Mouse (Mus musculus): ENCODE results near the gene Pkn1. TPM values are rescaled to one million over a fixed set of nuclear protein-coding genes. Genes with fewer than 3 reads are reported as not detected.

Gene Pkn1
- polyA plus RNA-seq, 1 experiment from 2014 or later = 28.8 TPM

DNA sequence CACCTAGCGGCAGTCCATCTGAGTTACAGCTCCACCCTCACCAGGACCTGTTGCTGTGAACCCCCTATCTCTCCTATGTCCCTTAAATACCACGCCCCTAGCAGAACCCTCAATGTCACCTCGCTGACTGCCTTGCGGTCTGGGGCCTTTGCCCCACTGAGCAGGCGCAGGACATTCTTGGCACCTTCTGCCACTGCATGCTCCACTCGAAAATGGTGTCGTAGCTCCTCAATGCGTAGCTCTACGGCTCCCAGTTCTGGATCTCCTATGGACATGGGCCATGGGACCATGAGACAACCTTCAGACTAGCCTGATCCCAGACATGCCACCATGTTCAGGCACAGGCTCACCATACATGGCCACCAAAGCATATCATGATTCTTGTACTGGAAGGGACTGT lies 14.5 kb downstream of the Pkn1 start:
- H3K27ac ChIP-seq (replicated peaks; ENCODE audit: low read depth, low read length) = no peak overlapping the region
- no peak for DNase-seq (ENCODE audit: low spot score)

DNA sequence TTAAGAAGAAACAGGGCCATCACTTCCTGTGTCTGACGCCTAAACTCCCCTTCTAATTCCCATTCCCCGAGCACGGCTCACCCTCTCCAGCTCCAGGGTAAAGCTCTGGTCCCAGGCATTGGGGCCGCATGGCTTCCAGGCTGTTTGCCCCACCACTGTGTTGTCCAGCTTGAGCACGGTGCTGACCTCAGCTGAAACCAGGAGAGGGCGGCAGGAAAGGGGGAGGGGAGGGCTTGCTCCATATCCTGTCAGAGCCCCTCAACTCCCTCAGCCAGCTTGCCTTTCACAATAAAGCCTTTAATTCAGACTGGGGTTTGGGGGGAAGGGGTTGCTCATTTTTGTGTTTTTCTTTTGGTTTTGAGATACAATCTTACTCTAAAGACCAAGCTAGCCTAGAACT lies 17.9 kb downstream of the Pkn1 start:
- no peaks in the 10 kb centered on the region for H3K9me3 ChIP-seq (ENCODE audit: control insufficient read depth, low read length)
- H3K4me2 ChIP-seq (ENCODE audit: low read depth, severe bottlenecking) = 0 out of 2 replicates have a peak overlapping the region, but pooled peaks have one; percentile 1
- ATAC-seq (ENCODE audit: insufficient number of reproducible peaks, low FRiP score, low TSS enrichment, low read depth) (peak; percentile 78; the same call in 1 of the 2 replicates), DNase-seq (ENCODE audit: low spot score) (peak; percentile 74)
- H3K9ac ChIP-seq (ENCODE audit: low read length) = no peak overlapping the region
- H3K4me3 ChIP-seq (ENCODE audit: low read depth, low read length) = no peak overlapping the region; the same call in 1 of the 2 replicates
- H3K4me1 ChIP-seq (ENCODE audit: control insufficient read depth, insufficient read depth, low read length) = peaks cover 14% of the 10 kb centered on the region; the same call in 1 of the 2 replicates
- H3K27ac ChIP-seq (replicated peaks; ENCODE audit: low read depth, low read length) = peak overlapping the region; percentile 63
- 11% methylated on average over 6 of the region's 6 CpGs for WGBS
- no peaks in the 10 kb centered on the region for H3K27me3 ChIP-seq (ENCODE audit: control insufficient read depth, insufficient read depth, low read length)
- peaks cover 16% of the 10 kb centered on the region for H3K36me3 ChIP-seq (ENCODE audit: control insufficient read depth, insufficient read depth, low read length)

More for the DNA sequence above, 14.5 kb downstream of the Pkn1 start:
- H3K9ac ChIP-seq (ENCODE audit: low read length) = no peak overlapping the region
- H3K4me1 ChIP-seq (ENCODE audit: control insufficient read depth, insufficient read depth, low read length) = peaks cover 12% of the 10 kb centered on the region; the same call in 1 of the 2 replicates
- no peak overlapping the region for H3K4me2 ChIP-seq (ENCODE audit: low read depth, severe bottlenecking)
- WGBS = 91% methylated on average over 9 of the region's 9 CpGs
- ATAC-seq (ENCODE audit: insufficient number of reproducible peaks, low FRiP score, low TSS enrichment, low read depth) = no peak
- no peak overlapping the region for H3K4me3 ChIP-seq (ENCODE audit: low read depth, low read length)
- no peaks in the 10 kb centered on the region for H3K27me3 ChIP-seq (ENCODE audit: control insufficient read depth, insufficient read depth, low read length)
- peaks cover 8% of the 10 kb centered on the region for H3K36me3 ChIP-seq (ENCODE audit: control insufficient read depth, insufficient read depth, low read length)
- no peaks in the 10 kb centered on the region for H3K9me3 ChIP-seq (ENCODE audit: control insufficient read depth, low read length)

DNA sequence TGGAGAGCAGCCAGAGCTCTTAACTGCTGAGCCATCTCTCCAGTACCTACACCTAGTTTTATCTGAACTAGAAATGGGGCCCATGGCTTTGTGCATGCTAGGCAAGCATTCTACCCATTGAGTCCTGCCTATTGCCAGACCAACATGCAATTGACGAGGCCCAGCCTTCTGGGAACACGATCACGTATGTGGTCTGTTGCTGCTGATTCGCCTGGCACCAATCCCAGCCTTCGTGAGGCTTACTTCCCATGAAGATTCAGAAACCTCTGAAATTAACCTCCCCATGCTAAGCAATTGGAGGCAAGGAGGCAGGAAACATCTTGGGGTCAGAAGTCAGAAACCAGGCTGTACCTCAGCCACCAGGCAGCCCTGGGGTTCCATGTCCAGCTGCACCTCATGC lies 18.4 kb downstream of the Pkn1 start:
- Histone ChIP-seq H3K27ac (replicated peaks; ENCODE audit: low read depth, low read length) (peak overlapping the region; percentile 63), H3K4me3 (ENCODE audit: low read depth, low read length) (no peak overlapping the region), H3K9ac (ENCODE audit: low read length) (no peak overlapping the region), H3K4me2 (ENCODE audit: low read depth, severe bottlenecking) (0 out of 2 replicates have a peak overlapping the region, but pooled peaks have one; percentile 1), H3K27me3 (ENCODE audit: control insufficient read depth, insufficient read depth, low read length) (no peaks in the 10 kb centered on the region), H3K4me1 (ENCODE audit: control insufficient read depth, insufficient read depth, low read length) (peaks cover 14% of the 10 kb centered on the region; the same call in 1 of the 2 replicates), H3K9me3 (ENCODE audit: control insufficient read depth, low read length) (no peaks in the 10 kb centered on the region), H3K36me3 (ENCODE audit: control insufficient read depth, insufficient read depth, low read length) (peaks cover 16% of the 10 kb centered on the region)
- WGBS = 83% methylated on average over 5 of the region's 5 CpGs
- ATAC-seq (ENCODE audit: insufficient number of reproducible peaks, low FRiP score, low TSS enrichment, low read depth) = no peak
- DNase-seq (ENCODE audit: low spot score) = no peak

DNA sequence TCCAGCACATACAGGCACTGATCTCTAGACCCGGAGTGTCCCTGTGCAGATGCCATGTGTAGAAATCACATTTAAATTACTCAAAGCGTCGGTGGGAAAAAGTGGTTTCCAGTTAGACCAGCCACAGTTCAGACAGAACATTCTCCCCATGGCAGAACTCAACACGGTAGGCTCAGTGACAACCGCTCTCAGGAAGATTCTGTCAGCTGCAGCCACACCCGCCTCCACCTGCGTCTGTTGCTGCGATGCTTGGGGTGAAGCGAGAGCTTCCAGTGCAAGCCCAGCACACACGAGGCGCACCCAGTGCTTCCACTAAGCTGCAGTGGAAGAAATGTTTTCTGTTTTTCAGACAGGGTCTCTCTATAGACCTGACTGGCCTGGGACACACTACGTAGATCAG lies 19.1 kb downstream of the Pkn1 start:
- no peak for ATAC-seq (ENCODE audit: insufficient number of reproducible peaks, low FRiP score, low TSS enrichment, low read depth)
- H3K27ac ChIP-seq (replicated peaks; ENCODE audit: low read depth, low read length) = no peak overlapping the region
- no peaks in the 10 kb centered on the region for H3K27me3 ChIP-seq (ENCODE audit: control insufficient read depth, insufficient read depth, low read length)
- H3K9ac ChIP-seq (ENCODE audit: low read length) = no peak overlapping the region
- WGBS = 94% methylated on average over 12 of the region's 12 CpGs
- no peak overlapping the region for H3K4me3 ChIP-seq (ENCODE audit: low read depth, low read length)
- no peaks in the 10 kb centered on the region for H3K9me3 ChIP-seq (ENCODE audit: control insufficient read depth, low read length)
- no peak overlapping the region for H3K4me2 ChIP-seq (ENCODE audit: low read depth, severe bottlenecking)
- DNase-seq (ENCODE audit: low spot score) = no peak
- H3K36me3 ChIP-seq (ENCODE audit: control insufficient read depth, insufficient read depth, low read length) = peaks cover 16% of the 10 kb centered on the region
- H3K4me1 ChIP-seq (ENCODE audit: control insufficient read depth, insufficient read depth, low read length) = peaks cover 14% of the 10 kb centered on the region; the same call in 1 of the 2 replicates

DNA sequence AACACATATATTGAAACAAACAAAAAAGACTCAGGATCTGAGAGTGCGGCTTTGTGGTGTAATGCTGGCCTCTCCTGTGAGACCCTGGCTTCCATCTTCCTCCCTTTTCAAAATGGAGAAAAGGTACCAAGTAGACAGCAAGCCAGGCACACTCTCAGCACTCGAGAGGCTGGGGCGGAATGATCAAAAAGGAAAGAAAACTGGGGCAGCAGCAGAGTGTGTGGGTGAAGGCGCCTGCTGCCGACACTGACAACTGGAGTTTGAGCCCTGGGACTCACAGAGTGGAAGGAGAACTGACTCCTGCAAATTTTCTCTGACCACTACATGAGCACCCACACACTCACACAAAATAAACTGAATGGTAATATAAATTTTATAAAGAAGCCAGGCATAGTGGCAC lies 24.5 kb downstream of the Pkn1 start:
- 92% methylated on average over 5 of the region's 5 CpGs for WGBS
- H3K27ac ChIP-seq (replicated peaks; ENCODE audit: low read depth, low read length) = no peak overlapping the region
- no peak for ATAC-seq (ENCODE audit: insufficient number of reproducible peaks, low FRiP score, low TSS enrichment, low read depth)

DNA sequence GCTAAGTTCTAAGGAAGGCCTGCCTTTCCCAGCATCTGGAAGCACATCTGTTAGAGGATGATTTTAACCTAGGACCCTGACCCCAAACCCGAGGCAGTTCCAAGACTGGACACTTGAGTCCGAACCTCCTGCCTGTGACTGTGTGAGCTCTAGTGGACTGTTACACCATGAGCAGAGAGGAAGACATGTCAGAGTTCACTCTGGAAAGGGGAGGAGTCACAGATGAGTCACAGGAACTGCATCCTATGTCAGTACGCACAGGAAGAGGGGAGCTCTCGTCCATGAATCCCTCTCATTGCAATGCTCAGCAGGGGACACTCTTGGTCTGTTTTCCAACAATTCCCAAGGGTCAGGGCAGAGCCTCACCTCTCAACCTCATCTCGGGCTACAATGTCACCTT lies 26.0 kb downstream of the Pkn1 start:
- no peak for DNase-seq (ENCODE audit: low spot score)
- WGBS = 56% methylated on average over 5 of the region's 5 CpGs
- peaks cover 23% of the 10 kb centered on the region for H3K36me3 ChIP-seq (ENCODE audit: control insufficient read depth, insufficient read depth, low read length)

More for the DNA sequence above, 24.5 kb downstream of the Pkn1 start:
- 0 out of 2 replicates have a peak, but pooled peaks cover 2% of the 10 kb centered on the region for H3K4me1 ChIP-seq (ENCODE audit: control insufficient read depth, insufficient read depth, low read length)
- DNase-seq (ENCODE audit: low spot score) = no peak
- peaks cover 30% of the 10 kb centered on the region for H3K36me3 ChIP-seq (ENCODE audit: control insufficient read depth, insufficient read depth, low read length)
- no peak overlapping the region for H3K9ac ChIP-seq (ENCODE audit: low read length)
- H3K4me3 ChIP-seq (ENCODE audit: low read depth, low read length) = no peak overlapping the region
- no peaks in the 10 kb centered on the region for H3K27me3 ChIP-seq (ENCODE audit: control insufficient read depth, insufficient read depth, low read length)
- no peaks in the 10 kb centered on the region for H3K9me3 ChIP-seq (ENCODE audit: control insufficient read depth, low read length)
- H3K4me2 ChIP-seq (ENCODE audit: low read depth, severe bottlenecking) = no peak overlapping the region

DNA sequence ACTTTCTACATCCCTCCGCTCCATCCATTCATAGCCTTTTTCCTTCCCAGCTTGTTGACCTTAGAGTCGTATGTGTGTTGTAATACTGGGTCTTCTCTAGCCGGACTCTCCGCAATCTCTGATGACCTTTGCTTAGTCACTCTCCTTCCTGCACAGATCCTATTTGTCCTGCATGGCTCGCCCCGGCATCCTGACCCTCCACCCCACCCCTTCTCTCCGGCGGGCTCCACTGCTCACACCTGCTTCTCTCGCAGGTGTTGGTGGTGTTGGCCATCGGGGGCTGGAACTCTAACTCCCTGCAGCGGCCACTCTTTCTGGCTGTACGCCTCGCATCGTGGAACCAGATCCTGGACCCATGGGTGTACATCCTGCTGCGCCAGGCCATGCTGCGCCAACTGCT lies 30.0 kb downstream of the Pkn1 start:
- ATAC-seq (ENCODE audit: insufficient number of reproducible peaks, low FRiP score, low TSS enrichment, low read depth) (0 out of 2 replicates have a peak, but pooled peaks have one; percentile 2), DNase-seq (ENCODE audit: low spot score) (no peak)
- Histone ChIP-seq H3K4me1 (ENCODE audit: control insufficient read depth, insufficient read depth, low read length) (peaks cover 11% of the 10 kb centered on the region; the same call in 1 of the 2 replicates), H3K4me3 (ENCODE audit: low read depth, low read length) (no peak overlapping the region), H3K9ac (ENCODE audit: low read length) (no peak overlapping the region), H3K4me2 (ENCODE audit: low read depth, severe bottlenecking) (no peak overlapping the region), H3K27ac (replicated peaks; ENCODE audit: low read depth, low read length) (no peak overlapping the region), H3K36me3 (ENCODE audit: control insufficient read depth, insufficient read depth, low read length) (peaks cover 19% of the 10 kb centered on the region), H3K9me3 (ENCODE audit: control insufficient read depth, low read length) (no peaks in the 10 kb centered on the region), H3K27me3 (ENCODE audit: control insufficient read depth, insufficient read depth, low read length) (peaks cover 7% of the 10 kb centered on the region; the same call in 1 of the 2 replicates)
- 80% methylated on average over 16 of the region's 16 CpGs for WGBS

More for the DNA sequence above, 26.0 kb downstream of the Pkn1 start:
- Histone ChIP-seq H3K9me3 (ENCODE audit: control insufficient read depth, low read length) (no peaks in the 10 kb centered on the region), H3K4me1 (ENCODE audit: control insufficient read depth, insufficient read depth, low read length) (peaks cover 6% of the 10 kb centered on the region; the same call in 1 of the 2 replicates), H3K4me2 (ENCODE audit: low read depth, severe bottlenecking) (no peak overlapping the region), H3K27me3 (ENCODE audit: control insufficient read depth, insufficient read depth, low read length) (peaks cover 4% of the 10 kb centered on the region; the same call in 1 of the 2 replicates), H3K4me3 (ENCODE audit: low read depth, low read length) (no peak overlapping the region), H3K9ac (ENCODE audit: low read length) (no peak overlapping the region), H3K27ac (replicated peaks; ENCODE audit: low read depth, low read length) (no peak overlapping the region)
- ATAC-seq (ENCODE audit: insufficient number of reproducible peaks, low FRiP score, low TSS enrichment, low read depth) = no peak

DNA sequence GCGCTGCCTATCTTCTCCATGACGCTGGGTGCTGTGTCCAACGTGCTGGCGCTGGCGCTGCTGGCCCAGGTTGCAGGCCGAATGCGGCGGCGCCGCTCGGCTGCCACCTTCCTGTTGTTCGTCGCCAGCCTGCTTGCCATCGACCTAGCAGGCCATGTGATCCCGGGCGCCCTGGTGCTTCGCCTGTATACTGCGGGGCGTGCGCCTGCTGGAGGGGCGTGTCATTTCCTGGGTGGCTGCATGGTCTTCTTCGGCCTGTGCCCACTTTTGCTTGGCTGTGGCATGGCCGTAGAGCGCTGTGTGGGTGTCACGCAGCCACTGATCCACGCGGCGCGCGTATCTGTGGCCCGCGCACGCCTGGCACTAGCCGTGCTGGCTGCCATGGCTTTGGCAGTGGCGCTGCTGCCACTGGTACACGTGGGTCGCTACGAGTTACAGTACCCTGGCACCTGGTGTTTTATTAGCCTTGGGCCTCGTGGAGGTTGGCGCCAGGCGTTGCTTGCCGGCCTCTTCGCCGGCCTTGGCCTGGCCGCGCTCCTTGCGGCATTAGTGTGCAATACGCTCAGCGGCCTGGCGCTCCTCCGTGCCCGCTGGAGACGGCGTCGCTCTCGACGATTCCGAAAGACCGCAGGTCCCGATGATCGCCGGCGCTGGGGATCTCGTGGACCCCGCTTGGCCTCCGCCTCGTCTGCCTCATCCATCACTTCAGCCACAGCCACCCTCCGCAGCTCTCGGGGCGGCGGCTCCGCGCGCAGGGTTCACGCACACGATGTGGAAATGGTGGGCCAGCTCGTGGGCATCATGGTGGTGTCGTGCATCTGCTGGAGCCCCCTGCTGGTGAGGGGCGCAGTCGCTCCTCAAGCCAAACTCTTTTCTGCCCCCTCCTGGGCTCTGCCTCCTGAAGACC lies 30.7 kb downstream of the Pkn1 start:
- peaks cover 14% of the 10 kb centered on the region; the same call in 1 of the 2 replicates for H3K36me3 ChIP-seq (ENCODE audit: control insufficient read depth, insufficient read depth, low read length)
- DNase-seq (ENCODE audit: low spot score) (peak; percentile 89), ATAC-seq (ENCODE audit: insufficient number of reproducible peaks, low FRiP score, low TSS enrichment, low read depth) (peak; percentile 36; the same call in 1 of the 2 replicates)
- H3K4me2 ChIP-seq (ENCODE audit: low read depth, severe bottlenecking) = peak overlapping the region; percentile 73
- peaks cover 11% of the 10 kb centered on the region; the same call in 1 of the 2 replicates for H3K4me1 ChIP-seq (ENCODE audit: control insufficient read depth, insufficient read depth, low read length)
- peaks cover 7% of the 10 kb centered on the region; the same call in 1 of the 2 replicates for H3K27me3 ChIP-seq (ENCODE audit: control insufficient read depth, insufficient read depth, low read length)
- 22% methylated on average over 80 of the region's 80 CpGs for WGBS
- H3K9me3 ChIP-seq (ENCODE audit: control insufficient read depth, low read length) = no peaks in the 10 kb centered on the region
- H3K4me3 ChIP-seq (ENCODE audit: low read depth, low read length) = peak overlapping the region; percentile 28
- peak overlapping the region; percentile 63 for H3K9ac ChIP-seq (ENCODE audit: low read length)
- H3K27ac ChIP-seq (replicated peaks; ENCODE audit: low read depth, low read length) = no peak overlapping the region
